Mouse (Mus musculus) midbrain, embryonic 16.5 days (tissue): ENCODE results near the gene Sdk1. TPM values are rescaled to one million over a fixed set of nuclear protein-coding genes. Genes with fewer than 3 reads are reported as not detected.

Experiments used
- ATAC-seq: fragments of 200-750 bp; cut with Nextera tagmentation; 2 replicates; pipeline ENCODE4 v1.8.0; 2017; ENCODE audit warnings: moderate TSS enrichment
- H3K27ac ChIP-seq: fragments of 300-500 bp; sonication (generic); 2 replicates; pipeline ENCODE4 v1.5.1; 2014; ENCODE audit warnings: mild to moderate bottlenecking, low read length, mixed read lengths
- H3K27me3 ChIP-seq: fragments of 300-500 bp; sonication (generic); 2 replicates; pipeline ENCODE4 v1.6.1; 2014; ENCODE audit warnings: low read depth, low read length, mixed read lengths; ENCODE audit not compliant: control insufficient read depth, insufficient read depth
- H3K36me3 ChIP-seq: fragments of 300-500 bp; sonication (generic); 2 replicates; pipeline ENCODE4 v1.6.1; 2014; ENCODE audit warnings: mild to moderate bottlenecking, low read length, moderate library complexity, mixed read lengths; ENCODE audit not compliant: control insufficient read depth, insufficient read depth
- H3K4me1 ChIP-seq: fragments of 300-500 bp; sonication (generic); 2 replicates; pipeline ENCODE4 v1.6.1; 2014; ENCODE audit warnings: mild to moderate bottlenecking, low read length, mixed read lengths; ENCODE audit not compliant: control insufficient read depth, insufficient read depth
- H3K4me2 ChIP-seq: fragments of 300-500 bp; sonication (generic); 2 replicates; pipeline ENCODE4 v1.6.1; 2014; ENCODE audit warnings: mild to moderate bottlenecking, low read length, mixed read lengths
- H3K4me3 ChIP-seq: fragments of 300-500 bp; sonication (generic); 2 replicates; pipeline ENCODE4 v1.5.1; 2014; ENCODE audit warnings: low read depth, mild to moderate bottlenecking, low read length, moderate library complexity, mixed read lengths
- H3K9ac ChIP-seq: fragments of 300-500 bp; sonication (generic); 2 replicates; pipeline ENCODE4 v1.6.1; 2014; ENCODE audit warnings: low read depth, low read length, mixed read lengths
- H3K9me3 ChIP-seq: fragments of 300-500 bp; sonication (generic); replicated peaks from 2 replicates; pipeline ENCODE4 v1.6.1; 2014; ENCODE audit warnings: mild to moderate bottlenecking, low read length, mixed read lengths; ENCODE audit not compliant: control insufficient read depth, poor library complexity, severe bottlenecking
- WGBS: fragments of 180-500 bp; shearing (Covaris S2); extraction: QIAGEN DNeasy Blood & Tissue Kit; methylation state at CpG from one replicate; pipeline ENCODE4 v1.1.7; 2014; 5-methylcytosine and 5-hydroxymethylcytosine counted together
- polyA plus RNA-seq: library from polyadenylated mRNA; unstranded; fragments of >200 nt; fragmentation: Nextera tagmentation; extraction: Ambion mirVana; gene quantifications from 2 replicates; pipeline ENCODE4 v1.2.1, GENCODE M21; 2015

Gene Sdk1
- polyA plus RNA-seq, 1 experiment from 2014 or later = 2.5 TPM

DNA sequence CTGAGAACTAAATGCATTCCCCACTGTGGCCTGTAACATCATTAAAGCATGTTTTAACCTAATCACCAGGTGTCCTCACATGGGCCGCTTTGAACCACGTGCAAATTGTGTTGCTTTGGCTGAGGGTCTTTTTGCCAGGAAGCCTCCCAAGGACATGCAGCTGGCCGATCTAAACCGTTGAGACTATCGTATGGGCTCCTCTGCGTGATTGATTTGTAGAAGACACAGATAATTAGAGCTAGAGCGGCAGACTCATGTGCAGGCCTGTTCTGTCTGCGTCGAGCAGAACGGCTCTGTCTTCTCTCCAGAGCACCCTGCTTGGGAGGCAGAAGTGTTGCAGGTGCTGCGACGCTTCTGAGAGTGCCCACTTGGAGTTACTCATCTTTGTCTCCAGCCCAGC, 453.6 kb downstream of the Sdk1 start:
- Histone ChIP-seq H3K9me3 (no peaks in the 10 kb centered on the region), H3K4me3 (no peak overlapping the region), H3K4me1 (peaks cover 4% of the 10 kb centered on the region; the same call in 1 of the 2 replicates), H3K27ac (no peak overlapping the region), H3K4me2 (no peak overlapping the region), H3K27me3 (no peaks in the 10 kb centered on the region), H3K9ac (no peak overlapping the region), H3K36me3 (no peaks in the 10 kb centered on the region)
- WGBS = 37% methylated on average over 12 of the region's 12 CpGs
- ATAC-seq = no peak

DNA sequence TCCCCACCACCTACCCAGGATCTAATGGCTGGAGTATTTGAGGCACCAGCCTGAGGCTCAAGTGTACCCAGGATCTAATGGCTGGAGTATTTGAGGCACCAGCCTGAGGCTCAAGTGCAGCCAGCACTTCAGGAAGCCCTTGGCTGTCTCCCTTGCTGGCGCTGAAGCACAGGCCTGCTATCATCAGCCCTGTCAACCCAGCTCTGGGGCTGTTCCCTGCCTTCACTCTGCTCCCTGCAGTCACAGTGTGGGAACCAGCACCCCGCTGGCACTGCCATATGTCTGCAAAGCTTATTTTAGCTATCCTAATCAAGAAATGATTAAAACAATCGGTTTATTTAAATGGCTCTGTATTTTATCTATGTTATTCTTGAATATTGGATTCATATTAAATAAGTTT, 457.1 kb downstream of the Sdk1 start:
- no peak overlapping the region for H3K27ac ChIP-seq
- H3K4me2 ChIP-seq = no peak overlapping the region
- no peak for ATAC-seq
- no peaks in the 10 kb centered on the region for H3K36me3 ChIP-seq
- no peak overlapping the region for H3K4me3 ChIP-seq
- 59% methylated on average over 3 of the region's 3 CpGs for WGBS
- H3K9me3 ChIP-seq = no peaks in the 10 kb centered on the region
- H3K27me3 ChIP-seq = no peaks in the 10 kb centered on the region
- H3K4me1 ChIP-seq = peaks cover 4% of the 10 kb centered on the region; the same call in 1 of the 2 replicates
- H3K9ac ChIP-seq = no peak overlapping the region

DNA sequence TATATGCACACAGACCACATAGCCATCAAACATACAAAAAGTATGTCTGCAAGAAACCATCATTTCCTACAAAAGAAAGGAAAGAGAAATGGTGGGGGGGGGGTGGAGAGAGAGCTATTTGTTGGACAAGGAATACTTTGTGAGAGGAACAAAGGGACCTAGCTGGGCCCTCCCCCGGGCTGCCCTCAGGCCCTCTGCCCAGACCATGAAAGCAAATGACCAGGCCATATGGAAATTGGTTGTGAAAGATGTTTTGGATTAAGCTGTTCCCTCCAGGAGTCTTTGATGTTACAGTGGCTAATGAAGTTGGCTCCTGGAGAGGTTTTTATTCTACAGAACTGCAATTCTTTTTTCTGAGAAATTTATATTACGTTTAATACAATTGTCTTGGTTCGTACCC, 479.5 kb downstream of the Sdk1 start:
- H3K4me3 ChIP-seq = no peak overlapping the region
- H3K9me3 ChIP-seq = no peaks in the 10 kb centered on the region; the same call in 1 of the 2 replicates
- H3K9ac ChIP-seq = no peak overlapping the region
- no peak overlapping the region for H3K4me2 ChIP-seq
- no peak for ATAC-seq
- no peak overlapping the region for H3K27ac ChIP-seq
- 19% methylated on average over 3 of the region's 3 CpGs for WGBS
- H3K27me3 ChIP-seq = no peaks in the 10 kb centered on the region
- H3K4me1 ChIP-seq = peaks cover 5% of the 10 kb centered on the region; the same call in 1 of the 2 replicates
- H3K36me3 ChIP-seq = no peaks in the 10 kb centered on the region

DNA sequence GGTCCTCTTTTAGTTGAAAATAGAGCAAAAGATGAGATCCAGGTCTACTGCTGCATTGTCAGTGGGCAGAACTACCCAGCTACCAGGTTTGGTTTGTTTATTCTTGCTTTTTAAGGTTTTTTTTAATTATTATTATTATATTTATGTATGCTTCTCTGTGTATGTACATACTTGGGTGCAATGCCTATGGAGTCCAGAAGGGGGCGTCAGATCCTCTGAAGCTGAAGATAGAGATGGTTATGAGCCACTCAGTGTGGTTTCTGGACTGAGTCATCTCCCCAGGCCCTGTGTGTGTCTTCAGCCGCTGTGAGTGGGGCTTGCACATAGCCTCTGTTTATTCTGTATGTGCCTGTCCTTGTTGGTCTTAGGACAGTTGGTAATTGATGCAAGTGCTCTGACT, 486.7 kb downstream of the Sdk1 start:
- Histone ChIP-seq H3K36me3 (no peaks in the 10 kb centered on the region), H3K4me3 (no peak overlapping the region), H3K9me3 (no peaks in the 10 kb centered on the region; the same call in 1 of the 2 replicates), H3K4me2 (no peak overlapping the region), H3K9ac (no peak overlapping the region), H3K27me3 (no peaks in the 10 kb centered on the region), H3K27ac (no peak overlapping the region), H3K4me1 (0 out of 2 replicates have a peak, but pooled peaks cover 4% of the 10 kb centered on the region)
- no peak for ATAC-seq
- WGBS = 63% methylated on average over 2 of the region's 2 CpGs

DNA sequence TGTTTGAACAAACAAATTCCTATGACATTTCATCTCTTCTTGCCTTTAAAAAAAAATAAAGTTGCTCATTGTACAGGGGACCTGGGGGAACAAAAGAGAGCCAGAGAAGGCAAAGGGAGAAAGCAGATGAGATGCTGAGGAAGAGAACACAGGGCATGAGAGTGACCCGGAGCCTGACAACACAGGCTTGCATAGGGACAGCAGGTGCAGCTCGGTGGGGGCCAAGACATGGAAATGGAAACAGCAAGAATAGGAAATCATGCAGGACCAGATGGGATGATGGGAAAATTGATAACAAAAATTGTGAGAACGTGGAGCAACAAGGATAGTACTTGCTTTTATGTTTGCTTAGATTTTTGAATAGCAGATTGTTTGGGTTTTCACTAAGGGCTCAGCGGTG, 488.7 kb downstream of the Sdk1 start:
- Histone ChIP-seq H3K9me3 (no peaks in the 10 kb centered on the region; the same call in 1 of the 2 replicates), H3K4me1 (0 out of 2 replicates have a peak, but pooled peaks cover 4% of the 10 kb centered on the region), H3K27me3 (no peaks in the 10 kb centered on the region), H3K4me2 (no peak overlapping the region), H3K27ac (no peak overlapping the region), H3K9ac (no peak overlapping the region), H3K36me3 (no peaks in the 10 kb centered on the region), H3K4me3 (no peak overlapping the region)
- ATAC-seq = no peak
- 35% methylated on average over 4 of the region's 4 CpGs for WGBS

DNA sequence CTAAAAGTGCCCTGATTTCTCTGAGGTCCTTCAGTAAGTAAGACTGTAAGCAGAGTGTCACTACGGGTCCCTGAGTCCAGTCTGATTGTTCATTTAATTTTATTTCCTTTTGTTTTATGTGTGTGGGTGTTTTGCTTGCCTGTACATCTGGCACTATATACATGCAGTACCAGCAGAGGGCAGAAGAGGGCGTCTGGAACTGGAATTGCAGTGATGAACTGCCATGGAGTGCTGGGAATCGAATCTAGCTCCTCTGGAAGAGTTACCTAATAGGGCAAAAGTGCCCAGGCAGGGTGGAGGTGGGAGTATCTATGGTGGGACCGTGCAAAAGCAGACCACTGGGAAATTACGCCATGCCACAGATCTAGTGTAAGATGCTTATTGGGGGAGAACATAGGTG, 497.4 kb downstream of the Sdk1 start:
- Histone ChIP-seq H3K27ac (no peak overlapping the region), H3K4me1 (no peaks in the 10 kb centered on the region), H3K4me2 (no peak overlapping the region), H3K9me3 (no peaks in the 10 kb centered on the region), H3K9ac (no peak overlapping the region), H3K27me3 (no peaks in the 10 kb centered on the region), H3K36me3 (no peaks in the 10 kb centered on the region), H3K4me3 (no peak overlapping the region)
- WGBS = 76% methylated on average over 5 of the region's 5 CpGs
- no peak for ATAC-seq

DNA sequence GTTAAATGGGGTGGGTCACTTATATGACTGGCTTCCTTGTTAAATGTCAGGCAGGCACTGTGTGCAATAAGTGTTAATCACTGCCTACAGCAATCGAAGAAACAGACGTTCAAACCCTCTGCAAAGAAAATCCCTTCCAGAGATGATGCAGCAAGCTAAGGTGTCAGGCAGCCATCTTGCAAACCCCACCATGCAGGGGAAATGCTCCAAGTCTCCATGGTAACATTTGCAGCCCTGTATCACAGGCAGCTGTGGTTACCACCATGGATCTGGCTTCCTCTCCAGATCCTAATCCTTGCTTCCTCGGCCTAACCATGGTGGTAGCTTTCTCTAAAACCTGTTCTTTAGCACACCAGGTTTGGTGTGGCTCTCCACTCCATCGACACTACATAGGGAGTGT, 507.5 kb downstream of the Sdk1 start:
- Histone ChIP-seq H3K36me3 (no peaks in the 10 kb centered on the region), H3K4me1 (no peaks in the 10 kb centered on the region; the same call in 1 of the 2 replicates), H3K9ac (no peak overlapping the region), H3K9me3 (no peaks in the 10 kb centered on the region), H3K27ac (no peak overlapping the region), H3K27me3 (no peaks in the 10 kb centered on the region), H3K4me2 (no peak overlapping the region), H3K4me3 (no peak overlapping the region)
- WGBS = 82% methylated on average over 4 of the region's 4 CpGs
- ATAC-seq = no peak

DNA sequence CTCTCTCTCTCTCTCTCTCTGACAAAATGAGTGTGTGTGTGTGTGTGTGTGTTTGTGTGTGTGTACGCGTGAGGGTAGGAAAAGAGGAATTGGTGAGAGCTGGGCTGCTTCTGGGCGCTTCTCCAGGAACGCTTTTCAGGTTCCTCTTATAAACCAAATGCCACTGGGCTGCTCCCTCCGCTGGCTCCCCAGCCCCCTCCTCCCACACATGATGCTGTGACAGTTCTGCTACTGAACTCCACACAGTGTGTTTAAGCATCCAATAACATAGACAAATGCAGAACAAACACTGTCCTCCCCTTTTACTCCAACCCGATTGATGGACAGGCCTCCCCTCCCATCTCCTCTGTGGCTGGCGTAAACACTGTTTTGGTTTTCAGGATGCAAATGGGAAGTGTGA, 513.0 kb downstream of the Sdk1 start:
- Histone ChIP-seq H3K9me3 (no peaks in the 10 kb centered on the region), H3K9ac (no peak overlapping the region), H3K36me3 (no peaks in the 10 kb centered on the region), H3K27me3 (no peaks in the 10 kb centered on the region), H3K4me3 (no peak overlapping the region), H3K27ac (no peak overlapping the region), H3K4me2 (no peak overlapping the region), H3K4me1 (peaks cover 5% of the 10 kb centered on the region)
- WGBS = 17% methylated on average over 7 of the region's 7 CpGs
- peak; percentile 71; the same call in 1 of the 2 replicates for ATAC-seq

DNA sequence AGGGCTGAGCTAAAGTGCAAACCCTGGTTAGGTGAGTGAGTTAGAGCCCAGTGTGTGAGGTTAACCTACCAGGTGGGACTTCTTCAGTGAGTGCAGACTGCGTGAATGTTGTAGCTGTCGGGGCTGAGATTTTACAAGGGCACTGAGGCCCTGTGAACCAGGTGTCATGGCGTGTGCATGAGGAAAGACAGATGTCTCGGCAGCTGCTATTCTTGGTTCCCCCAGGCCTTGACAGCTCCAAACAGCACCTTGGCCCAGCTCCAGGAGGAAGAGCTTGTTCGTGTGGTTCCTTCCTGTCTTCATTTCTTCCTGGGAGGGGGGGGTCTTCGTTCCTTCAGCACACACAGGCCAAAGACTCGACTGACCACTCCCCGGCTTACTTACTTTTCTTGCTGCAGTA, 517.6 kb downstream of the Sdk1 start:
- 69% methylated on average over 8 of the region's 8 CpGs for WGBS
- H3K27me3 ChIP-seq = no peaks in the 10 kb centered on the region
- no peak overlapping the region for H3K27ac ChIP-seq
- H3K4me1 ChIP-seq = peaks cover 4% of the 10 kb centered on the region
- no peak overlapping the region for H3K4me3 ChIP-seq
- H3K9ac ChIP-seq = no peak overlapping the region
- H3K4me2 ChIP-seq = no peak overlapping the region
- H3K36me3 ChIP-seq = no peaks in the 10 kb centered on the region
- no peak for ATAC-seq
- H3K9me3 ChIP-seq = no peaks in the 10 kb centered on the region
